Mouse (Mus musculus): Measurements from ENCODE around the gene Mtrex. TPM values are rescaled to one million over a fixed set of nuclear protein-coding genes. Genes with fewer than 3 reads are reported as not detected.

Gene Mtrex
- polyA plus RNA-seq (2012; rRNA removed; ENCODE audit: low replicate concordance), result 8.3 and 13.3 TPM in 2 replicates

GRCm38 (mm10) chr13:112927287-112928001, at the start of gene Mtrex, which contains the start of gene Dhx29:
Mtrex (minus strand) TSS chr13:112927398.
Dhx29 (plus strand) TSS chr13:112927454.

Other genes starting within 250 kb of the Mtrex start
- 46.6 and 62.9 TPM in 2 replicates for gene Plpp1, start 126.6 kb downstream of the Mtrex start, polyA plus RNA-seq (2012; rRNA removed; ENCODE audit: low replicate concordance)
- 5.7 and 6.4 TPM in 2 replicates for gene Dhx29, start 56 bp upstream of the Mtrex start, polyA plus RNA-seq (2012; rRNA removed; ENCODE audit: low replicate concordance)
- 0.75 and 0.92 TPM in 2 replicates for gene Ccno, start 60.4 kb upstream of the Mtrex start, polyA plus RNA-seq (2012; rRNA removed; ENCODE audit: low replicate concordance)
- not detected in 2 replicates for gene Mcidas, start 66.4 kb upstream of the Mtrex start, polyA plus RNA-seq (2012; rRNA removed; ENCODE audit: low replicate concordance)
- not detected in 2 replicates for gene Cdc20b, start 107.7 kb upstream of the Mtrex start, polyA plus RNA-seq (2012; rRNA removed; ENCODE audit: low replicate concordance)
- gene Gpx8, start 119.0 kb upstream of the Mtrex start, polyA plus RNA-seq (2012; rRNA removed; ENCODE audit: low replicate concordance), result 17.9 and 26.8 TPM in 2 replicates
- gene Gzma, start 173.6 kb upstream of the Mtrex start, polyA plus RNA-seq (2012; rRNA removed; ENCODE audit: low replicate concordance), result 1.5 and 2.3 TPM in 2 replicates

Measured in subcutaneous adipose tissue, adult 2 months (tissue).